Mouse (Mus musculus) retina, postnatal 1 day (tissue): ENCODE results near the gene Hopx.
A peak's percentile ranks its signal among the peaks of the same experiment; 100 is the strongest.

ENCODE experiments used
- DNase-seq: peaks from one replicate; pipeline ENCODE4 v3.0.0-alpha.2; 2012

Hopx gene

GRCm38 (mm10) chr5:77061372-77062038, 53.4 kb downstream of the Hopx start:
- peak; percentile 66 for DNase-seq

- peak; percentile 28 for DNase-seq
Observed at GRCm38 (mm10) chr5:77060363-77060762, 54.6 kb downstream of the Hopx start.

- peak; percentile 80 for DNase-seq
Observed at GRCm38 (mm10) chr5:77056881-77057440, 58.0 kb downstream of the Hopx start.

GRCm38 (mm10) chr5:77052616-77053015, 62.3 kb downstream of the Hopx start:
- DNase-seq, result no peak

- DNase-seq, result no peak
Observed at GRCm38 (mm10) chr5:77044362-77044761, 70.6 kb downstream of the Hopx start.

- no peak for DNase-seq
Observed at GRCm38 (mm10) chr5:77039391-77039790, 75.5 kb downstream of the Hopx start.

GRCm38 (mm10) chr5:77038451-77038850, 76.5 kb downstream of the Hopx start:
- no peak for DNase-seq
